Mouse (Mus musculus): ENCODE data around the gene Egfem1. TPM values are rescaled to one million over a fixed set of nuclear protein-coding genes. Genes with fewer than 3 reads are reported as not detected.

Egfem1 gene
- polyA plus RNA-seq, 1 experiment from 2014 or later = 0.76 TPM

DNA sequence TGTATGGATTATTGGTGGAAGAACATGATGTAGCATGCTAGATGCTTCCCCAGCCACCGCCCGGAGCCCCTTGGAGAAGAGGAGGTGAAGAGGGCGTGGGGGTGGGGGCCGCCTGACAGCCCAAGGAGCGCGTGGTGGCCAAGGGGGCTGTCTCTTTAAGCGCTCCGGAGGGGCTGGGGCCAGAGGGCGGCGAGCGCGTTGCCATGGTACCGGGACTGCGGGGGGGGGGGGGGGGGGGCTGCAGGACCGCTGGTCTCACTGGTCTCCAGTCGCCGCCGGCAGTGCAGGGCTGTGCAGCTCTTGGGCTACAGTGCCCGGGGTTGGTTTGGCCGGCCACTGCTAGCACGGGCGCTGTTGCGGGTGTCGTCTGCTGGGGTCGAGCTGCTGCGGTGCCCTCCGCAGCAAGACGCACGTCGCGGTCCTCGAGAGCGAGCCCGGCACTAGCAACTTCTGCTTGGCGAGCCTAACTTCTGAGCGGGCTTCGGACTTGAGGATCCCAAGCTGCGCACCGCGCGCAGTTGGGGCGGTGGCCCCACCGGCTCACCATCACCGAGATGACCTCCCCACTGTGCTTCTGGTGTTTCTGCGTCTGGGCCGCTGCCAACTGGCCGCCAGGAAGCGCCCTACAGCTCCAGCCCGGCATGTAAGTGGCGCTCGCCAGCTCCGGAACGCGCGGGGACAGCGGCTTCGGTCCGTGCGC lies 623 bp downstream of the Egfem1 start:
- Histone ChIP-seq H3K9ac (no peak overlapping the region), H3K4me1 (peaks cover 21% of the 10 kb centered on the region), H3K27me3 (peaks cover 59% of the 10 kb centered on the region), H3K9me3 (replicated peaks) (no peaks in the 10 kb centered on the region), H3K36me3 (no peaks in the 10 kb centered on the region), H3K27ac (replicated peaks) (no peak overlapping the region), H3K4me2 (replicated peaks) (peak overlapping the region; percentile 77), H3K4me3 (replicated peaks) (peak overlapping the region; percentile 46)
- WGBS = under 1% methylated on average over 52 of the region's 59 CpGs
- no peak for ATAC-seq (ENCODE audit: insufficient number of reproducible peaks, low FRiP score, low TSS enrichment, low read depth)

DNA sequence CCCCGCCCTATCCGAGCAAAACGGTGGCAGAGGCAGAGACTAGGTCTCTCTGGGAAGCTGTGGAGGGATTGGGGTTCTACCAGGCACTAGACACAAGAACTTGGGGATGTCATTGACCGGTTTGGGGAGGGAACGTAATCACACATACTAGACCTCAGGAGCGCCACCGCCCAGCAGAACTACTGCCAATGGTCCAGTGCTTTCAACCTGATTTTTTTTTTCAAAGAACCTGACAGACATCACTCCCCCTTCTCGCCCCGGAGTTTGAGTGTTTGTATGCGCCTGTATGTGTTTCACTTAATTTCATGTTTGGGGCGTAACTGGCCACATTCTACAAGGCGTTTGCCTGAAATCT lies 1.1 kb downstream of the Egfem1 start:
- no peaks in the 10 kb centered on the region for H3K36me3 ChIP-seq
- peaks cover 21% of the 10 kb centered on the region for H3K4me1 ChIP-seq
- ATAC-seq (ENCODE audit: insufficient number of reproducible peaks, low FRiP score, low TSS enrichment, low read depth) = no peak
- 3% methylated on average over 12 of the region's 12 CpGs for WGBS
- H3K4me2 ChIP-seq (replicated peaks) = peak overlapping the region; percentile 77
- H3K27ac ChIP-seq (replicated peaks) = no peak overlapping the region
- H3K9me3 ChIP-seq (replicated peaks) = no peaks in the 10 kb centered on the region
- H3K27me3 ChIP-seq = peaks cover 59% of the 10 kb centered on the region
- H3K9ac ChIP-seq = no peak overlapping the region
- peak overlapping the region; percentile 46 for H3K4me3 ChIP-seq (replicated peaks)

DNA sequence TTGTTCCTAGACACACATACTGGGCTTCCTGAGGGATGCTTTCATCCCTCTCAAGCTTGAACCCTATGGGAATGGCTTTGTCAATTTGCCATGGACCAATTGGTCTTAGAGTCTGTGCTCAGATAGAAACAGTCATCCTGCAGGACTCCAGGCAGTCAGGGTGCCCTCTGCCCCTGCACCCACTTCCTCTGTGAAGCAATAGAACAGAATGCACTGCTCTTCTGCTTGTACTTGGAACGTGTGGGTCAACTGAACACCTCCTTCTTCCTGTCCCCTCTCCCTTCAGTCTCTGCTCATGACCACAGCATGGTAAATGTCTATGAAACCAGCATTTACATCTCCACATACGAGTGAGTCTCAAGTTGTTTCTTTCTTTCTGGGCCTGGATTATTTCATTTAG lies 16.6 kb downstream of the Egfem1 start:
- no peaks in the 10 kb centered on the region for H3K36me3 ChIP-seq
- 55% methylated on average over 2 of the region's 2 CpGs for WGBS
- no peaks in the 10 kb centered on the region for H3K4me1 ChIP-seq
- H3K9ac ChIP-seq = no peak overlapping the region
- H3K4me3 ChIP-seq (replicated peaks) = no peak overlapping the region
- no peaks in the 10 kb centered on the region for H3K27me3 ChIP-seq
- no peak overlapping the region for H3K4me2 ChIP-seq (replicated peaks)
- no peak overlapping the region for H3K27ac ChIP-seq (replicated peaks)
- no peak for ATAC-seq (ENCODE audit: insufficient number of reproducible peaks, low FRiP score, low TSS enrichment, low read depth)
- no peaks in the 10 kb centered on the region for H3K9me3 ChIP-seq (replicated peaks)

GRCm38 (mm10) chr3:29106016-29106723 lies 24.3 kb downstream of the Egfem1 start:
- Histone ChIP-seq H3K4me1 (no peaks in the 10 kb centered on the region), H3K4me3 (replicated peaks) (no peak overlapping the region), H3K9ac (no peak overlapping the region), H3K36me3 (no peaks in the 10 kb centered on the region), H3K27me3 (no peaks in the 10 kb centered on the region), H3K4me2 (replicated peaks) (no peak overlapping the region), H3K9me3 (replicated peaks) (no peaks in the 10 kb centered on the region), H3K27ac (replicated peaks) (no peak overlapping the region)
- WGBS = 69% methylated on average over 3 of the region's 3 CpGs
- no peak for ATAC-seq (ENCODE audit: insufficient number of reproducible peaks, low FRiP score, low TSS enrichment, low read depth)

DNA sequence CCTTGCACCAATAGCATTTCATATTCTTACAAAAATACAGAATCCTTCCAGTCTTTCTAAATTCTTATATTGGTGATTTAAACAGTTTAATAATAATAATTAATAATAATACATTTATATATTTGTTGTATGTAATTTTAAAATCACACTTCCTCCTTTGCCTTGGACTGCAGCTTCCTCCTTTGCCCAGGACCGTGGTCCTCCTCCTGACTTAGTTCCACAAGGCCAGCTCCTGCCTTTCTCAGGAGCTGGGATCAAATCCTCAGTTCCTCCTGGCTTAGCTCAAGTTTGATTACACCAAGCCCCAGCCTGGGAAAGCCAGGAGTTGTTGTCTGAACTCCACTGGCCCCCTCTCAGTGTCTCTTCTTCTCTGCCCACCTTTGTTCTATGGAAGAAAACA lies 25.3 kb downstream of the Egfem1 start:
- Histone ChIP-seq H3K9ac (no peak overlapping the region), H3K9me3 (replicated peaks) (no peaks in the 10 kb centered on the region), H3K27me3 (no peaks in the 10 kb centered on the region), H3K4me3 (replicated peaks) (no peak overlapping the region), H3K4me2 (replicated peaks) (no peak overlapping the region), H3K36me3 (no peaks in the 10 kb centered on the region), H3K4me1 (no peaks in the 10 kb centered on the region), H3K27ac (replicated peaks) (no peak overlapping the region)
- WGBS = 79% methylated on average over 1 of the region's 1 CpGs
- ATAC-seq (ENCODE audit: insufficient number of reproducible peaks, low FRiP score, low TSS enrichment, low read depth) = no peak

DNA sequence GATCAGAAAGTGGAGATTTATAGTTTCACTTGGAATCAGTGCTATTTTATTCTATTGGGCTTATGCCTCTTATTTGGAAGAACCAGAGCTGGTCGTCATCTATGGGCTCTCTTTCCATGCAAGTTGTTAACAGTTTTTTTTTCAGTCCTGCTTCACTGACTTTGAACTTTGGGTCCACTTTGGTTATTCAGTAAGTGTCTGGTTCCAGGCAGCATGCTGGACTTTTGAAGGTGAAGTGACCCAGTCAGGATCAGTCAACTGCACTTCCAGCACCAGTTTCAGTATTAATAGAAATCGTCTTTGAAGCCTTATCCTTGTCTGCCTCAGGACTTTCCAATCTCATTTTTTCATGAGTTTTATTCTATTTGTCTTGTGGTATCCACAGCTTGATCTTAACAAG lies 28.5 kb downstream of the Egfem1 start:
- H3K4me2 ChIP-seq (replicated peaks) = no peak overlapping the region
- H3K4me1 ChIP-seq = no peaks in the 10 kb centered on the region
- H3K9ac ChIP-seq = no peak overlapping the region
- H3K9me3 ChIP-seq (replicated peaks) = no peaks in the 10 kb centered on the region
- no peak for ATAC-seq (ENCODE audit: insufficient number of reproducible peaks, low FRiP score, low TSS enrichment, low read depth)
- no peak overlapping the region for H3K27ac ChIP-seq (replicated peaks)
- no peaks in the 10 kb centered on the region for H3K27me3 ChIP-seq
- WGBS = 74% methylated on average over 2 of the region's 2 CpGs
- H3K4me3 ChIP-seq (replicated peaks) = no peak overlapping the region
- no peaks in the 10 kb centered on the region for H3K36me3 ChIP-seq

DNA sequence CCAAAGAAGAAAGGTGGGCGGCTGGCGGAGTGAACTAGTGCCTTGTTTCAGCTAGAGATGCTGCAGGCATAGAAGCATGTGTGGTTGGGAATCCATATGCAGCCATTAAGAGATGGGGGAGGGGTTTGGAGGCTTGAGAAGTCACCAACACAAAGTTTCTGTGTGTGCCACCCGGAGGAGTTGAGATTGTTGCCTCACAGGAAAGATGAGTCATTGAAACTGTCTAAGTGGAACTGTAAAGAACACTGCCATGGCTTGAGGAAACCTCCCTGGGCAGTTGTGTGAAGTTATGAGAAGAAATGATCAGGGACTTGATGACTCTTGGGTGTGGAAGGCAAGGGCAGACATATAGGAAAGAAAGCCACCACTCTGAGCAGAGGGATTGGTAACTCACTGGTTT lies 32.7 kb downstream of the Egfem1 start:
- Histone ChIP-seq H3K4me2 (replicated peaks) (no peak overlapping the region), H3K27ac (replicated peaks) (no peak overlapping the region), H3K4me3 (replicated peaks) (no peak overlapping the region), H3K36me3 (no peaks in the 10 kb centered on the region), H3K9me3 (replicated peaks) (no peaks in the 10 kb centered on the region), H3K27me3 (no peaks in the 10 kb centered on the region), H3K9ac (no peak overlapping the region), H3K4me1 (no peaks in the 10 kb centered on the region)
- no peak for ATAC-seq (ENCODE audit: insufficient number of reproducible peaks, low FRiP score, low TSS enrichment, low read depth)
- WGBS = 84% methylated on average over 3 of the region's 3 CpGs

- H3K36me3 ChIP-seq = no peaks in the 10 kb centered on the region
- WGBS = 48% methylated on average over 1 of the region's 1 CpGs
- ATAC-seq (ENCODE audit: insufficient number of reproducible peaks, low FRiP score, low TSS enrichment, low read depth) = no peak
- H3K27ac ChIP-seq (replicated peaks) = no peak overlapping the region
- H3K4me1 ChIP-seq = no peaks in the 10 kb centered on the region
- no peak overlapping the region for H3K4me3 ChIP-seq (replicated peaks)
- H3K4me2 ChIP-seq (replicated peaks) = no peak overlapping the region
- no peaks in the 10 kb centered on the region for H3K9me3 ChIP-seq (replicated peaks)
- H3K27me3 ChIP-seq = no peaks in the 10 kb centered on the region
- no peak overlapping the region for H3K9ac ChIP-seq
These were observed 35.6 kb downstream of the Egfem1 start for GRCm38 (mm10) chr3:29117379-29117778.

DNA sequence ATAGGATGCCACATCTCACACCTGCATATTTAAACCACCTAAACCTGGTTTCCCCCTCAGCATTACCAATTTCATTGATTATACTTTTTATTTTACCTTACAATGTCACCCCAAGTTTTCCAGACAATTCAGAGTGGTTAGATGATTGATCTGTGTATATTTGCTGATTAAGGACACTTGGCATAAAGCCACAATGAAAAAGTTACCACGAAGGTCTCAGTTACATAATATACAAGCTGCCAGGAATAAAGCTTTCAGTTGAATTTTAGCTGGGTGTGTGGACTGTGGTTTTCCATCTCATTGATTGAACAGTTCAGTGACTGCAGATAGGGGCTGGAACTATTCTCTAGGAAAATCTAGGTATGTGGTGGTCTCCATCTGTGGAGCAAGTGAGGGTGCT lies 40.7 kb downstream of the Egfem1 start:
- H3K9ac ChIP-seq = no peak overlapping the region
- H3K36me3 ChIP-seq = no peaks in the 10 kb centered on the region
- H3K27ac ChIP-seq (replicated peaks) = no peak overlapping the region
- H3K4me3 ChIP-seq (replicated peaks) = no peak overlapping the region
- H3K27me3 ChIP-seq = no peaks in the 10 kb centered on the region
- no peaks in the 10 kb centered on the region for H3K4me1 ChIP-seq
- no peak for ATAC-seq (ENCODE audit: insufficient number of reproducible peaks, low FRiP score, low TSS enrichment, low read depth)
- WGBS = 51% methylated on average over 1 of the region's 1 CpGs
- H3K9me3 ChIP-seq (replicated peaks) = no peaks in the 10 kb centered on the region
- no peak overlapping the region for H3K4me2 ChIP-seq (replicated peaks)

DNA sequence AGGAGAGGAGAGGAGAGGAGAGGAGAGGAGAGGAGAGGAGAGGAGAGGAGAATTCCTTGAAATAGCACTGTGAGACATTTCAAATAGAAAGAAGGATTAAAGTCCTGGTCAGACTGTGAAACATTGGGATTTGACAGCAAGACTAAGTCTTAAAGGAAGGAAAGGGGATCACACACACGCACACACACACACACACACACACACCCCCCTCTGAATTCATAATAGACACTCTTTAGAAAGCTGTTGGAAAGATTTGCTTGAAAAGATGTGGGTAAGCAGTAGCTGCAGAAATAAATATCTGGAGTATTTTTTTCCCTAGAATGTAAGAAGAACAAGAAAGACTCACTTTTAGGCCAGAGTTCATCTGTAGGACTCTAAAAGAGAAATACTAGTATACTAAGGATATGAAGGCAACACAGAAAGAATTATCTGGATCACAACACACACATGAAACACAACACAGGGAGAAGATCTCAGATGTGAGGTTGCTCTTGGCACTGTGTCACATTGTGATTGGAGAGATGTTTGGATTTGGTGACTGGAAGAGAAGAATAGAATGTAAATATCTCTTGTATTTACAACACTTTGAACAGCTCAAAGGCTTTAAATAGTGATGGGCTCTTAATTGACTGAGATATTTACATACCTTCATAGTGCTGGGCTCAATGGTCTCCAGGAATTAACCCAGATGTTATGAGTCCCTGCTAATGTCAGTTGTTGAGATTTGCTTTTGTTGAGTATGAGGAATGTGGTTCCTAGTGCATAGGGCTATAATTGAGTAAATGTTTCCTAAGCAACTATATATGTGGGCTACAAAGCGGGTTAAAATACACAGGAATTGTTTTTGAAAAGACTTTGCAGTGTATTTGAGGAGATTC lies 50.5 kb downstream of the Egfem1 start:
- H3K27ac ChIP-seq (replicated peaks) = no peak overlapping the region
- no peaks in the 10 kb centered on the region for H3K4me1 ChIP-seq
- H3K4me2 ChIP-seq (replicated peaks) = no peak overlapping the region
- no peaks in the 10 kb centered on the region for H3K36me3 ChIP-seq
- H3K4me3 ChIP-seq (replicated peaks) = no peak overlapping the region
- WGBS = 88% methylated on average over 2 of the region's 2 CpGs
- H3K9me3 ChIP-seq (replicated peaks) = no peaks in the 10 kb centered on the region
- ATAC-seq (ENCODE audit: insufficient number of reproducible peaks, low FRiP score, low TSS enrichment, low read depth) = no peak
- H3K27me3 ChIP-seq = no peaks in the 10 kb centered on the region
- no peak overlapping the region for H3K9ac ChIP-seq

GRCm38 (mm10) chr3:29134509-29134908 lies 52.7 kb downstream of the Egfem1 start:
- Histone ChIP-seq H3K4me3 (replicated peaks) (no peak overlapping the region), H3K4me1 (no peaks in the 10 kb centered on the region), H3K36me3 (no peaks in the 10 kb centered on the region), H3K27ac (replicated peaks) (no peak overlapping the region), H3K9me3 (replicated peaks) (no peaks in the 10 kb centered on the region), H3K27me3 (no peaks in the 10 kb centered on the region), H3K4me2 (replicated peaks) (no peak overlapping the region), H3K9ac (no peak overlapping the region)
- ATAC-seq (ENCODE audit: insufficient number of reproducible peaks, low FRiP score, low TSS enrichment, low read depth) = no peak
- WGBS = 51% methylated on average over 11 of the region's 11 CpGs

All from embryonic facial prominence, embryonic 15.5 days (tissue).